Mouse (Mus musculus) heart, postnatal 36 days (tissue): ENCODE data around the gene Brinp2. TPM values are rescaled to one million over a fixed set of nuclear protein-coding genes. Genes with fewer than 3 reads are reported as not detected.

Experiments used
- DNase-seq, 2 experiments: peaks; one replicate each; pipeline ENCODE4 v3.0.0; 2021 to 2022
- intact Hi-C: fragments of 180-260 bp; cut with DNase I; formaldehyde crosslinking; loops from one replicate; pipeline ENCODE4 v1.15.1; 2025
- total RNA-seq, 2 experiments: library from RNA; stranded (reverse); gene quantifications; 2 replicates each; pipeline ENCODE4 v1.2.3; 2021

Gene Brinp2
- total RNA-seq, 2 experiments from 2014 or later = 0.22 TPM; not detected in 1

- intact Hi-C loops = no loop called here
Observed at GRCm38 (mm10) chr1:158228687-158229224, 127.4 kb downstream of the Brinp2 start.

GRCm38 (mm10) chr1:158227239-158227638 lies 128.9 kb downstream of the Brinp2 start:
- intact Hi-C loops = no loop called here
- DNase-seq = no peak

More at GRCm38 (mm10) chr1:158228687-158229224, 127.4 kb downstream of the Brinp2 start:
- no peak for DNase-seq

DNA sequence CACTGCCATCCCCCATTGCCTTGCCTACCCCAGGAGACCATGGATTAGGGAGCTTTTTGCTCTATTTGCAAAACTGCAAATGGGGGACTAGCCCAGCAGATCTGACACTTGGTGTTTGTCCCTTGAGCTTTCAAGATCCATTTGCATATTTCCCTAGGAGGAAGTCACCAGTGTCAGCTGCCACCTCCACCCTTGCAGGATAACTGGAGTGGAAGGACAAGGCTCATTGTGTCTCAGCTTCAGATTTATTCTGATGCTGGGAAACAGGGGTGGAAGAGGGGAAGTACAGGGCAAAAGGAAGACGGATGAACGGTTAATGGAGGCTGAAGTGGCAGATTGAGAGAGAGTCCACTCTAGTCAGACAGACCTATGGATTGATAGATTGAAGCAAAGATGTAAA lies 129.4 kb downstream of the Brinp2 start:
- intact Hi-C loops = no loop called here
- DNase-seq = no peak

- intact Hi-C loops = no loop called here
- no peak for DNase-seq
Observed at GRCm38 (mm10) chr1:158221048-158221447, 135.1 kb downstream of the Brinp2 start.

DNA sequence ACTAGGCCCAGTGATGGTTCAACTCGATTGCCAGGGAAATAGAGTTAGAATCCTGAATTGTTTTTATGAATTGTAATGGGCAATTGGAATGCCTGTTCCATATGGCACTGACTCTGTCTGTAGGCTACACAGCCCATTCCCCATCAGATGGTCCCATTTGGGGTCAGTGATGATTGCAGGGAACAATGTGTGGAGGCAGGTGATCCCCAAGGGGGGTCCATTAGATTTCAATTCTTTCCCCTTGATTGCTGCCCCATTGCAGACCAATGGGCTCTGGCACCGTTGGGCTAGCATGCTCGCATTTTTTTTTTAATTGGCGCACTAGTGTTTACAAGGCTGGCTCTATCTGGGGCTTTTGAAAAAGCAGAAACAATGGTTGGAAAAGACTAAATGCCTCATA lies 136.0 kb downstream of the Brinp2 start:
- no peak for DNase-seq
- intact Hi-C loops = no loop called here

- no peak for DNase-seq
- intact Hi-C loops = no loop called here
Observed at GRCm38 (mm10) chr1:158218750-158219149, 137.4 kb downstream of the Brinp2 start.

- intact Hi-C loops = no loop called here
- no peak for DNase-seq
Observed at GRCm38 (mm10) chr1:158218294-158218693, 137.8 kb downstream of the Brinp2 start.

DNA sequence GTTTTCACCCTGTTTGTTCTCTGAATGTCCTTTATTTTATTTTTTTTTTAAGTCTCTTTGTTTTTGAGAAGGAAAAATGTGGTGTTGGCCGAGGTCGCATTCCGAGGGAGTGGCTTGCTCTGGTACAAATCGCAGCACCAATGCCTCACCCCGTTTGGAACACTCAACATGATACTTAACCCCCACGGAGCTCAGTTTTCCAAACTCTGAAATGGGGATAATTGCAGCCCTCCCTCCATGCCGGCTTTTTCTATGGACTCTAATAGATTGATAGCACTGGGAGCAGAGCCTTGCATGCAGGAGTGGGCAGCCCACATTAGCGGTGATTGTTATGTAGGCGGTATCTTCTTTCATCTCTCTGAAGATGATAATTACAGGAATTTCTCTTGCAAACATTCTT lies 140.5 kb downstream of the Brinp2 start:
- intact Hi-C loops = no loop called here
- no peak for DNase-seq

DNA sequence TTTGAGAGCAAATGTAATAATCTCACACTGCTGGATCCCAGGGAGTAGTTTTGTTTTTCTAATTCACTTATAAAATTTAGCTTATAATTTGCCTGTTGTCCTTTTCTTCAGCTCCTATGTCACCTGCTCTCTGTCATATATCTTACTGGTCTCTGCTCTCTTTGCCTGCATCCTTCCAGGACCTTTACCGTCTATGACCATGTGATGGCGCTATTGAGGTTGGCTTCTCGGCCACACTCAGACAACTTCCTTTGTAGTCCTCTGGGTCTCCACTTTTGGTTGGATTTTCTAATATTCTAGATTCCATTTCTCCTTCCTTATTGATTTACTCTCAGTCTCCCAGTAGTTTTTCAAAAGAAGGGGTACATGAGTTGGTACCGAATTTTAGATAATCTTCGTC lies 141.4 kb downstream of the Brinp2 start:
- intact Hi-C loops = no loop called here
- no peak for DNase-seq

GRCm38 (mm10) chr1:158213736-158214135 lies 142.4 kb downstream of the Brinp2 start:
- no peak for DNase-seq
- intact Hi-C loops = no loop called here

DNA sequence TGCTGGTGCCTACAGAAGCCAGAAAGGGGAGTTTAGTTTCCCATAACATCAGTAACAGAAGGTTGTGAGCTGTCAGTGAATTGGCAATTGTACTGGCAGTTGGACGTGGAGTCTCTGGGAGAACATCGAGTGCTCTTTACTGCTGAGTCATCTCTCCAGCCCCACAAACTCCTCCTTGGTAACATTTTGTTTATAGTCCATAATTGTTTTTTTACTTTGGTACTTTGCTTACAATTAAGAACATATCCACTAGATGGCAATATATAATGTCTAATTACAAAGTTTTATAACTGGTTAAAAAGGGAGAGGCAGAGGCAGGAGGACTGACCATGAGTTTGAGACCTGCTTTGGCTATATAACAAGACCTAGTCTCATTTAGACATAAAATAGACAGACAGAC lies 148.5 kb downstream of the Brinp2 start:
- no peak for DNase-seq
- intact Hi-C loops = loop anchor here (10.0 kb wide), 1 partner anchor 447 kb away; no protein-coding TSS in a partner anchor

DNA sequence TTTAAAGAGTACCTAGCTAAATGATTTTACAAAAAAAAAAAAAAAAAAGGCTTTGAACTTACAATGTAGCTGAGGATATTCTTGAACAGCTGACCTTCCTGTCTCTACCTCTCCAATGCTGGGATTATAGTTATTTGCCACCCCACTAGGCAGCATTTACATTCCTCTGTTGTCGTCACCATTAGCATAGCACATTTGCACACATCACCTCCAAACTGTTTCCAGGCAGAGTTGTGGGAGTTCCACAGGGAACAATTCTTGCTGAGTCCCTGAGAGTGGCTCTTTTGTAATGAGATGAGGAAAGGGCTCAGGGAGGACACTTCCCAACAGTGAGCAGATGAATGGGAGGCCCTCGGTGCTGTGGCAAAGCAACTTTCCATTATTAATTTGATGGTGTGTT lies 153.2 kb downstream of the Brinp2 start:
- intact Hi-C loops = loop anchor here (10.0 kb wide), 1 partner anchor 452 kb away; no protein-coding TSS in a partner anchor
- DNase-seq = no peak

Other genes with a start within 250 kb of the Brinp2 start
- 1 to 10 TPM in 1 of 2 experiments, under 1 TPM in 1; 0.69 to 1.1 TPM for gene Astn1, start 5.9 kb upstream of the Brinp2 start, total RNA-seq